Mouse (Mus musculus): ENCODE data around the gene Thap4. TPM values are rescaled to one million over a fixed set of nuclear protein-coding genes. Genes with fewer than 3 reads are reported as not detected.

Thap4 gene
- polyA plus RNA-seq, 1 experiment from 2014 or later, result 34.3 TPM

DNA sequence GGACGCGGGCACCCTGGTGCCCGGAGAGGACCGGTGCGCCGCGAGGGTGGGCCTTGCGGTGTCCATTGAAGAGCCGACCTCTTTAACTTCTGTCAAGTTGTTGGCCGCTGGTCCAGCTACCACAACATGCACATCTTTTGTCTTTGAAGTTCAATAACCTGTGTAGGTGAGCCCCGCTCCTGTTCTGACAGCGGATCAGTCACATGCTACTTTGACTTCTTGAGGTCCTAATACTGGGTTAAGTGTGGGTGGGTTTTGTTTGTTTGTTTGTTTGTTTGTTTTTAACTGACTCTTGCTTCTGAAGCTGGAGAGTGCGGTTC lies 587 bp upstream of the Thap4 start:
- ATAC-seq (ENCODE audit: low FRiP score), result no peak
- H3K36me3 ChIP-seq (ENCODE audit: control insufficient read depth, insufficient read depth, low read length), result no peaks in the 10 kb centered on the region
- no peaks in the 10 kb centered on the region for H3K27me3 ChIP-seq (ENCODE audit: control insufficient read depth, insufficient read depth, low read length)
- no peaks in the 10 kb centered on the region; the same call in 1 of the 2 replicates for H3K4me1 ChIP-seq (replicated peaks; ENCODE audit: control insufficient read depth, insufficient read depth, low read length)
- no peaks in the 10 kb centered on the region for H3K9me3 ChIP-seq (ENCODE audit: control insufficient read depth, low read length)
- H3K4me3 ChIP-seq (ENCODE audit: low read depth, low read length), result peak overlapping the region; percentile 94
- H3K9ac ChIP-seq (ENCODE audit: low read depth, low read length), result peak overlapping the region; percentile 87
- DNase-seq (ENCODE audit: low spot score), result no peak
- WGBS, result under 1% methylated on average over 13 of the region's 13 CpGs
- peak overlapping the region; percentile 90 for H3K27ac ChIP-seq (ENCODE audit: low read depth, low read length)
- peak overlapping the region; percentile 47 for H3K4me2 ChIP-seq (replicated peaks; ENCODE audit: low read depth, low read length)

DNA sequence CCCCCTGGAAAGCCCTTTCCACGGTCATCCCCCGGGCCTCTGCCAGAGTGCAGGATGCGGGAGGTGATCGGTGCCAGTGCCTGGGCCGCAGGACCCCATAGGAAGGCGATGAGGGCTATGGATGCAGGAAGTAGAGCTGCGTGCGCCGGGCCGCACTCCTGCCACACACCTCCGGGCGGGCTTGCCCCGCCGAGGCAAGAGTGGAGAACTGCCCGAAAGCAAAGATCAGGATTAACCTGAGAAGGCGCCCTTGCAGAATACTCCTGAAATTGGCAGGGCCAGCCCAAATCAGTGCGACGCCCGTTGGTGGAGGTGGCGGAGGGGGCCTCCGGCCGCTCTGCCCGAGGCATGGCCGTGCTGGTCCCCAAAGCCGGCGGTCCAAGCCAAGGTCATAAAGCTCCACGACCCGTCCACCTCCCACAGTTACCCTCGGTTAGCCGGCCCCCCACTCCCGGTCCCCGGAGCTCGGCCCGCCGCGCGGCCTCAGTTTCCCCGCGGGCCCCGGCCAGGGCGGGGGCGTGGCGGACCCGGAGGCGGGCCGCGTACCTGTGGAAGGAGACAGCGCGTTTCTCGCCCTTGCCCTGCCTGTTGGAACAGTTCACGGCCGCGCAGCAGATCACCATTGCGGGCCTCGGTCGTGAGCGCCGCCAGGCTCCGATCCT lies 622 bp downstream of the Thap4 start:
- Histone ChIP-seq H3K27me3 (ENCODE audit: control insufficient read depth, insufficient read depth, low read length) (no peaks in the 10 kb centered on the region), H3K9me3 (ENCODE audit: control insufficient read depth, low read length) (no peaks in the 10 kb centered on the region), H3K4me3 (ENCODE audit: low read depth, low read length) (peak overlapping the region; percentile 94), H3K27ac (ENCODE audit: low read depth, low read length) (peak overlapping the region; percentile 90), H3K36me3 (ENCODE audit: control insufficient read depth, insufficient read depth, low read length) (no peaks in the 10 kb centered on the region), H3K9ac (ENCODE audit: low read depth, low read length) (peak overlapping the region; percentile 87), H3K4me1 (replicated peaks; ENCODE audit: control insufficient read depth, insufficient read depth, low read length) (no peaks in the 10 kb centered on the region; the same call in 1 of the 2 replicates), H3K4me2 (replicated peaks; ENCODE audit: low read depth, low read length) (peak overlapping the region; percentile 88)
- DNase-seq (ENCODE audit: low spot score), result peak; percentile 65
- WGBS, result under 1% methylated on average over 46 of the region's 59 CpGs
- ATAC-seq (ENCODE audit: low FRiP score), result peak; percentile 64

DNA sequence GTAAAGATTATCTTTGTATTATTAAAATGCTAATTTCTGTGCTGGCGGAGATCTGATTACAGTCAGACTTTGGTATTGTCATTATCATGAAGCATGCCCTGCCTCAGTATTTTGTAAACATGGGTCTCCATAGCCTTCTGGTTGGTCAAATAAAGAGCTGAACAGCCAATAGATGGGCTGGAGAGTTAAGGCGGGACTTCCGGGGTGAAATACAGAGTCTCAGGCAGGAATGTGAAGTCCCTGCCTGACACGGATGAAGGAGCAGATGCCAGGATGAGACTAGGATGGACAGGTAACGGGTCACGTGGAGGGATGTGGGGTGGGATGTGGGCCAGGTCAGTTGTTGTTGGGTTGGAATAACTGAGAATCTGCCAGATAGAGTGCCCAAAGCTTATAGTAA lies 3.4 kb downstream of the Thap4 start, which contains the start of gene Atg4b:
Atg4b (plus strand) TSS at position 211 of the 400 bp plus-strand sequence.
- no peak for DNase-seq (ENCODE audit: low spot score)
- Histone ChIP-seq H3K27me3 (ENCODE audit: control insufficient read depth, insufficient read depth, low read length) (no peaks in the 10 kb centered on the region), H3K9ac (ENCODE audit: low read depth, low read length) (no peak within 1 kb of the TSS), H3K4me2 (replicated peaks; ENCODE audit: low read depth, low read length) (no peak within 1 kb of the TSS), H3K36me3 (ENCODE audit: control insufficient read depth, insufficient read depth, low read length) (no peaks in the 10 kb centered on the region), H3K4me1 (replicated peaks; ENCODE audit: control insufficient read depth, insufficient read depth, low read length) (no peaks in the 10 kb centered on the region; the same call in 1 of the 2 replicates), H3K4me3 (ENCODE audit: low read depth, low read length) (no peak within 1 kb of the TSS), H3K9me3 (ENCODE audit: control insufficient read depth, low read length) (no peaks in the 10 kb centered on the region), H3K27ac (ENCODE audit: low read depth, low read length) (no peak within 1 kb of the TSS)
- WGBS, result 77% methylated on average over 6 of the region's 6 CpGs
- ATAC-seq (ENCODE audit: low FRiP score), result no peak

DNA sequence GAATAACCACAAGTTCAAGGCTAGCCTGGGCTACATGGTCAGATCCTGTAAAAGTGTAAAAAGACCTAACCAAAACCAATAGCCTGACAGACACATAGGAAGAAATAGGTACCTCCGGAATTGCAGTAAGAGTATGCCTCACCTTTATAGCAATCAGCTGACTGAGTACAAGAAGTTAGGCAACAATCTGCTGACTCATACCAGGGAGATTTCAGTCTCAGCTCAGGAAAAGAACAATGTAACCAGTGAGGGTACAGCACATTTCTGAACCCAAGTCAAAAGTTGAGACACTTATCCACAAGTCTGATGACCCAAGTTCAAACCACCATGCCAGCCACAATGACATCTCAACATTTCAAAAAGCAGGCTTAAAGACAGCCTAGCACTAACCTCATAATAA lies 6.1 kb downstream of the Thap4 start:
- Histone ChIP-seq H3K4me3 (ENCODE audit: low read depth, low read length) (no peak overlapping the region), H3K9me3 (ENCODE audit: control insufficient read depth, low read length) (no peaks in the 10 kb centered on the region), H3K27me3 (ENCODE audit: control insufficient read depth, insufficient read depth, low read length) (no peaks in the 10 kb centered on the region), H3K36me3 (ENCODE audit: control insufficient read depth, insufficient read depth, low read length) (no peaks in the 10 kb centered on the region), H3K9ac (ENCODE audit: low read depth, low read length) (no peak overlapping the region), H3K27ac (ENCODE audit: low read depth, low read length) (no peak overlapping the region), H3K4me1 (replicated peaks; ENCODE audit: control insufficient read depth, insufficient read depth, low read length) (no peaks in the 10 kb centered on the region), H3K4me2 (replicated peaks; ENCODE audit: low read depth, low read length) (no peak overlapping the region)
- 97% methylated on average over 1 of the region's 1 CpGs for WGBS
- ATAC-seq (ENCODE audit: low FRiP score) (no peak), DNase-seq (ENCODE audit: low spot score) (no peak)

DNA sequence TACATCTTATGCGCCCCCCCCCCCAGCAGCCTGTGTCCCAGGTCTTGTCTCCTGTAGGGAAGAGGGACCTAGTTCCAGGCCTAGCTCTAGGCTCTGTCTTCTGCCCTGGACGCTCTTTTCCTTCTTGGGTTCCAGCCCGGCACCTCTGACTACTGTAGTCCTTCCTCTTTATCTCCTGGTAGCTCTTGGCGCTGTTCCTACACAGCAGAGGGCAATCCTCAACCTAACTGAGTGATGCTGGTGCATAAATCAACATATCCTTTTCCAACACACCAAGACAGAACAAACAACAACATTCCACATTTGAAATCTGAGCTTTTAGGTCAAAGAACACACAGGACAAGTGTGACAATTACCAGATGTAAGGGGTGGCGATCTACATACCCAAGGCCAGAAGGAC lies 8.5 kb downstream of the Thap4 start:
- no peaks in the 10 kb centered on the region for H3K9me3 ChIP-seq (ENCODE audit: control insufficient read depth, low read length)
- no peaks in the 10 kb centered on the region for H3K36me3 ChIP-seq (ENCODE audit: control insufficient read depth, insufficient read depth, low read length)
- H3K9ac ChIP-seq (ENCODE audit: low read depth, low read length), result no peak overlapping the region
- WGBS, result 79% methylated on average over 5 of the region's 5 CpGs
- H3K4me1 ChIP-seq (replicated peaks; ENCODE audit: control insufficient read depth, insufficient read depth, low read length), result no peaks in the 10 kb centered on the region
- H3K4me3 ChIP-seq (ENCODE audit: low read depth, low read length), result no peak overlapping the region
- no peak for ATAC-seq (ENCODE audit: low FRiP score)
- no peaks in the 10 kb centered on the region for H3K27me3 ChIP-seq (ENCODE audit: control insufficient read depth, insufficient read depth, low read length)
- no peak overlapping the region for H3K4me2 ChIP-seq (replicated peaks; ENCODE audit: low read depth, low read length)
- no peak for DNase-seq (ENCODE audit: low spot score)
- H3K27ac ChIP-seq (ENCODE audit: low read depth, low read length), result no peak overlapping the region

DNA sequence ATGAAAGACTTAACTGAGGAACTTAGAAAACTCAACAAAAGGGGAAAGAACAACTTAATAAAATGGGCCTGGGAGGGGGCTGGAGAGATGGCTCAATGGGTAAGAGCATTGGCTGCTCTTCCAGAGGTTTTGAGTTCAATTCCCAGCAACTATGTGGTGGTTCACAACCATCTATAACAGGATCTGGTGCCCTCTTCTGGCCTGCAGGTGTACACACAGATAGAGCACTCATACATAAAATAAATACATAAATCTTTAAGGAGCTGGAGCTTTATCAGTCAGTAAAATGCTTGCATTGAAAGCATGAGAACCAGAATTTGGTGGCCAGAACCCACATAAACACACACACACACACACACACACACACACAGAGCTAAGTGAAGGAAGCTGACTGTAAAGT lies 11.8 kb downstream of the Thap4 start:
- H3K4me3 ChIP-seq (ENCODE audit: low read depth, low read length), result no peak overlapping the region
- H3K4me2 ChIP-seq (replicated peaks; ENCODE audit: low read depth, low read length), result no peak overlapping the region
- H3K4me1 ChIP-seq (replicated peaks; ENCODE audit: control insufficient read depth, insufficient read depth, low read length), result no peaks in the 10 kb centered on the region
- H3K27me3 ChIP-seq (ENCODE audit: control insufficient read depth, insufficient read depth, low read length), result no peaks in the 10 kb centered on the region
- no peaks in the 10 kb centered on the region for H3K9me3 ChIP-seq (ENCODE audit: control insufficient read depth, low read length)
- no peak for ATAC-seq (ENCODE audit: low FRiP score)
- H3K27ac ChIP-seq (ENCODE audit: low read depth, low read length), result no peak overlapping the region
- H3K9ac ChIP-seq (ENCODE audit: low read depth, low read length), result no peak overlapping the region
- no peaks in the 10 kb centered on the region for H3K36me3 ChIP-seq (ENCODE audit: control insufficient read depth, insufficient read depth, low read length)
- DNase-seq (ENCODE audit: low spot score), result no peak

DNA sequence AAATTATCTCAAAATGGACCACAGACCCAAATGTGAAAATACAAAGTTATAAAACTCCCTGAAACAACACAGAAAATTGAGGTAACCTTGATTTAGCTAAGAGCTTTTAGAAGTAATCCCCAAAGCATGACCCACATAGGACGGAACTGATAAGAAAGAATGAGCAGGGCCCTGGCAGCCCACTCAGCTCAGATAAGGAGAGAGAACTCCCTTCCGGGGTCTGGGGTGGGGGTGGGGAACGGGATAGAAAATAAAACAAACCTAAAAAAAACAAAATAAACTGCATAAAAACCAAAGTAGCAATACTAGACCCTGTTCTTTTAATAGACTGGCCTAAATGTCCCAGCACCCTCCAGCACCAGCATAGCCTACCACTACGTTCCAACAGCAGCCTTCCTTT lies 12.7 kb downstream of the Thap4 start:
- Histone ChIP-seq H3K36me3 (ENCODE audit: control insufficient read depth, insufficient read depth, low read length) (no peaks in the 10 kb centered on the region), H3K4me1 (replicated peaks; ENCODE audit: control insufficient read depth, insufficient read depth, low read length) (no peaks in the 10 kb centered on the region), H3K27me3 (ENCODE audit: control insufficient read depth, insufficient read depth, low read length) (no peaks in the 10 kb centered on the region), H3K9ac (ENCODE audit: low read depth, low read length) (no peak overlapping the region), H3K4me2 (replicated peaks; ENCODE audit: low read depth, low read length) (no peak overlapping the region), H3K27ac (ENCODE audit: low read depth, low read length) (no peak overlapping the region), H3K9me3 (ENCODE audit: control insufficient read depth, low read length) (no peaks in the 10 kb centered on the region), H3K4me3 (ENCODE audit: low read depth, low read length) (no peak overlapping the region)
- WGBS, result 87% methylated on average over 4 of the region's 4 CpGs
- DNase-seq (ENCODE audit: low spot score), result no peak
- no peak for ATAC-seq (ENCODE audit: low FRiP score)

DNA sequence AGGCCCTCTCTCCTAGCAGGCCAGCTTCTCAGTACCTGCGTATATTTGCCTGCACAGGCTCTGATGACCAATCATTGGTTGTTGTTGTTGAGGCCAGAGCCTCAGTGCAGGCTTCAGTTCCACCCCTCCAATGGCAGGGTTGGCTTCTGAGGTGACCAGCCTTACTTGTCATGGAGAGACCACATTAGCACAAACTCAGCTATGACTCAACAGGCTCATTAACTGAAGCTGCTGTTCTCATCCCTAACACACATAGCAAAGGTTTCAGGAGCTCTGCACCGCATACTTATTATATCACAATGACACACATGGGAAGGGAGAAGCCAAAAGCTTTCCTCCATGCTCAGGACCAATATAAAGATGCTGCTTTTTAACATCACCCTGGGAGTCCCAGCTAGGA lies 14.0 kb downstream of the Thap4 start:
- Histone ChIP-seq H3K27me3 (ENCODE audit: control insufficient read depth, insufficient read depth, low read length) (no peaks in the 10 kb centered on the region), H3K36me3 (ENCODE audit: control insufficient read depth, insufficient read depth, low read length) (no peaks in the 10 kb centered on the region), H3K4me3 (ENCODE audit: low read depth, low read length) (no peak overlapping the region), H3K4me1 (replicated peaks; ENCODE audit: control insufficient read depth, insufficient read depth, low read length) (no peaks in the 10 kb centered on the region), H3K9ac (ENCODE audit: low read depth, low read length) (no peak overlapping the region), H3K27ac (ENCODE audit: low read depth, low read length) (no peak overlapping the region), H3K4me2 (replicated peaks; ENCODE audit: low read depth, low read length) (no peak overlapping the region), H3K9me3 (ENCODE audit: control insufficient read depth, low read length) (no peaks in the 10 kb centered on the region)
- whole genome bisulfite sequencing, result 93% methylated on average over 2 of the region's 2 CpGs
- no peak for DNase-seq (ENCODE audit: low spot score)
- ATAC-seq (ENCODE audit: low FRiP score), result no peak

DNA sequence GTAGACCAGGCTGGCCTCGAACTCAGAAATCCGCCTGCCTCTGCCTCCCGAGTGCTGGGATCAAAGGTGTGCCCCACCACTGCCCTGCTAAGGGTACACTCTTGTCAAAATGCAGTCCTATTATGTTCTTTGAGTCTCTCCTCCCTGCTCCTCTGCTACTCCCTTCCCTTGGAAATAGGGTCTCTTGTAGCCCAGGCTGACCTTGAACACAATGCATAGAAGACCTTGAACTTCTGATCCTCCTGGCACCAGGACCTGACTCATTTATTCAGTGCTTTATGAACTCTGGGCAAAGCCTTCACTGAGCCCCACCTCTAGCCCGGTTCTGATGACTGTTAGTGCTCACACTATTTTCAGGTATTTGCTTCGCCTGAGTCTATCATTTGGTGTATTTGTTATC lies 17.0 kb downstream of the Thap4 start:
- no peak overlapping the region for H3K4me2 ChIP-seq (replicated peaks; ENCODE audit: low read depth, low read length)

More for the DNA sequence above, 17.0 kb downstream of the Thap4 start:
- Histone ChIP-seq H3K36me3 (ENCODE audit: control insufficient read depth, insufficient read depth, low read length) (no peaks in the 10 kb centered on the region), H3K27ac (ENCODE audit: low read depth, low read length) (no peak overlapping the region), H3K4me1 (replicated peaks; ENCODE audit: control insufficient read depth, insufficient read depth, low read length) (no peaks in the 10 kb centered on the region), H3K4me3 (ENCODE audit: low read depth, low read length) (no peak overlapping the region), H3K9me3 (ENCODE audit: control insufficient read depth, low read length) (no peaks in the 10 kb centered on the region), H3K9ac (ENCODE audit: low read depth, low read length) (no peak overlapping the region), H3K27me3 (ENCODE audit: control insufficient read depth, insufficient read depth, low read length) (no peaks in the 10 kb centered on the region)
- DNase-seq (ENCODE audit: low spot score), result no peak
- ATAC-seq (ENCODE audit: low FRiP score), result no peak
- 97% methylated on average over 5 of the region's 5 CpGs for WGBS

Data from hindbrain, embryonic 11.5 days (tissue).